Comparison of ENCODE assay signal across 10 mouse cellular contexts in genomic region chr2:156494875-156495274, GRCm38 (mm10). TPM values are rescaled to one million over a fixed set of nuclear protein-coding genes. Genes with fewer than 3 reads are reported as not detected.
DNase-seq lines count a peak whose midpoint lies in the region; ATAC-seq and TF ChIP-seq lines count a peak whose summit lies in the region.
"Had no signal": no experiment of that assay in that cellular context is flagged by ENCODE, and none has a peak within 500 bp of the region (broad histone marks: within the 10 kb centered on the region; RNA-seq: fewer than 3 reads in every experiment).

No protein-coding gene starts in this region.

- WGBS in heart, embryonic 12.5 days = 80% methylated on average over 12 of the region's 12 CpGs
- WGBS in liver, embryonic 15.5 days (ENCODE audit: insufficient replicate concordance) = 33% methylated on average over 12 of the region's 12 CpGs
- 95% methylated on average over 12 of the region's 12 CpGs for WGBS in kidney, adult 2 months

- H3K9ac ChIP-seq in heart, embryonic 12.5 days = no peak overlapping the region
- H3K9ac ChIP-seq in liver, embryonic 15.5 days = peak overlapping the region; percentile 49

- no peaks in the 10 kb centered on the region for H3K9me3 ChIP-seq in heart, embryonic 12.5 days (replicated peaks)
- H3K9me3 ChIP-seq in liver, embryonic 15.5 days (replicated peaks) = no peaks in the 10 kb centered on the region

- H3K4me1 ChIP-seq in heart, embryonic 12.5 days (replicated peaks) = peaks cover 21% of the 10 kb centered on the region
- peaks cover 60% of the 10 kb centered on the region for H3K4me1 ChIP-seq in liver, embryonic 15.5 days (replicated peaks)
- H3K4me1 ChIP-seq in kidney, adult 2 months (ENCODE audit: control insufficient read depth, insufficient read depth, low read length) = no peaks in the 10 kb centered on the region

- 0 out of 2 replicates have a peak, but pooled peaks cover 7% of the 10 kb centered on the region for H3K27me3 ChIP-seq in heart, embryonic 12.5 days (replicated peaks)
- H3K27me3 ChIP-seq in liver, embryonic 15.5 days = no peaks in the 10 kb centered on the region
- H3K27me3 ChIP-seq in kidney, adult 2 months (replicated peaks; ENCODE audit: control insufficient read depth, insufficient read depth, low read length) = no peaks in the 10 kb centered on the region

- DNase-seq in heart, adult 18-20 months = no peak
- peak; percentile 97 for DNase-seq in brain, adult 2 months (ENCODE audit: low read depth, low spot score)
- peak; percentile 93 to 94 for DNase-seq in cerebellum, postnatal 25 days
- no peak for DNase-seq in embryo, embryonic 10.5 days (ENCODE audit: low spot score)
- DNase-seq in kidney, adult 2 months = no peak
- DNase-seq in urinary bladder, adult 18-20 months (ENCODE audit: low spot score in 2 of 2) = no peak
- DNase-seq: retina, postnatal 1 day had no signal

- peaks cover 25% of the 10 kb centered on the region for H3K36me3 ChIP-seq in heart, embryonic 12.5 days
- H3K36me3 ChIP-seq in liver, embryonic 15.5 days (replicated peaks) = no peaks in the 10 kb centered on the region
- no peaks in the 10 kb centered on the region for H3K36me3 ChIP-seq in kidney, adult 2 months (ENCODE audit: control insufficient read depth, insufficient read depth, low read length)

- no peak for TF ChIP-seq POLR2A in kidney, adult 2 months (IDR thresholded peaks at IDR 0.05; ENCODE audit: low read depth, low read length)

- ATAC-seq in heart, embryonic 12.5 days (ENCODE audit: insufficient number of reproducible peaks, low FRiP score) = peak; percentile 90
- peak; percentile 96 for ATAC-seq in liver, embryonic 15.5 days (ENCODE audit: insufficient read depth)

- peak overlapping the region; percentile 41; the same call in 1 of the 2 replicates for H3K27ac ChIP-seq in heart, embryonic 12.5 days (ENCODE audit: poor library complexity, severe bottlenecking)
- peak overlapping the region; percentile 99 for H3K27ac ChIP-seq in liver, embryonic 15.5 days (replicated peaks)
- no peak overlapping the region for H3K27ac ChIP-seq in kidney, adult 2 months (ENCODE audit: insufficient read depth, low read depth, low read length)

- H3K4me2 ChIP-seq in heart, embryonic 12.5 days = no peak overlapping the region
- H3K4me2 ChIP-seq in liver, embryonic 15.5 days = peak overlapping the region; percentile 63

- no peak overlapping the region for H3K4me3 ChIP-seq in heart, embryonic 12.5 days
- peak overlapping the region; percentile 32 for H3K4me3 ChIP-seq in liver, embryonic 15.5 days (replicated peaks)
- H3K4me3 ChIP-seq in kidney, adult 2 months (ENCODE audit: insufficient read depth, low read depth, low read length) = no peak overlapping the region
- H3K4me3 ChIP-seq: myocyte had no signal

- TF ChIP-seq CTCF in kidney, adult 2 months (conservative IDR thresholded peaks at IDR 0.05; ENCODE audit: insufficient read depth, insufficient read length, low read depth, low read length) = no peak

RNA-seq across cellular contexts. Expression of gene Aar2, which starts 52.5 kb away (rescaled TPM):
- polyA plus RNA-seq in heart, embryonic 12.5 days (2016; fragmentation: Nextera tagmentation; extraction: Ambion mirVana) = 22.8 and 25.2 TPM in 2 replicates
- 10 to 100 TPM; 23.3 to 24.1 TPM for total RNA-seq in heart, adult 18-20 months (2021)
- 12.2 and 12.3 TPM in 2 replicates for polyA plus RNA-seq in liver, embryonic 15.5 days (2015; fragmentation: Nextera tagmentation; extraction: Ambion mirVana)
- polyA plus RNA-seq in kidney, adult 2 months (2012; rRNA removed) = 25.7 and 29.3 TPM in 2 replicates

Comparison
In these comparisons a context has a peak if more than half of its experiments do, and no peak if none do; other contexts are left out.
1. DNase-seq: peak in brain, adult 2 months (single experiment) and cerebellum, postnatal 25 days (2 of 2); none in heart, adult 18-20 months (0 of 2), embryo, embryonic 10.5 days (single experiment), kidney, adult 2 months (single experiment) and urinary bladder, adult 18-20 months (0 of 2).